Mouse (Mus musculus) testis, adult 2 months (tissue): ENCODE measurements around the gene Ptpn3.

Source experiments
- CTCF ChIP-seq: fragments of 200-500 bp; IDR thresholded peaks from 2 replicates; pipeline ENCODE4 v1.5.1; 2012; ENCODE audit warnings: low read depth, mild to moderate bottlenecking, inconsistent platforms, low read length, moderate library complexity; ENCODE audit not compliant: control insufficient read depth, insufficient read depth, insufficient replicate concordance
- POLR2A ChIP-seq: fragments of 200-500 bp; IDR thresholded peaks from 2 replicates; pipeline ENCODE4 v1.6.1; 2012; ENCODE audit warnings: low read depth, mild to moderate bottlenecking, inconsistent platforms, low read length, moderate library complexity; ENCODE audit not compliant: control insufficient read depth

DNA sequence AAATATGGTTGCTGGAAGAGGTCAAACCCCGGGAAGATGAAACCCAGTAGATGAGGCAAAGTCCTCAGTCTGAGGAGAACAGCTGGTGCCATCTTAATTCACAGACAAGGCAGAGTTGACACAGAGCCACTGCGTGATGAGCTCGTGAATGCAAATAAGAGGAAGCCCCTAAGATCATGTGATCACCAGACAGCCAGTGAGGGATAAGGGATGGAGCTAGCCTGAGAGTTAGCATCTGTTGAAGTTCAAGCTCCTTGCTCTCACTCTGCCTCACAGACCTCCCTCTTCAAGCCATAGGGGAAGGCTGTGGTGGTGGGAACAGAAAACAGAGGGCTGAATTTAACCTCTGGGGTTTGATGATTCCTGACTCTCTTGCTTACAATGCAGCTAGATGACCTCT lies 136.0 kb downstream of the Ptpn3 start:
- TF ChIP-seq CTCF (no peak), POLR2A (no peak)
